Mouse (Mus musculus): Measurements from ENCODE around the gene Ankrd12. TPM values are rescaled to one million over a fixed set of nuclear protein-coding genes. Genes with fewer than 3 reads are reported as not detected.

The Ankrd12 gene
- total and polyA plus RNA-seq, 3 experiments, result 9.6 to 13.3 TPM; not detected in 1

DNA sequence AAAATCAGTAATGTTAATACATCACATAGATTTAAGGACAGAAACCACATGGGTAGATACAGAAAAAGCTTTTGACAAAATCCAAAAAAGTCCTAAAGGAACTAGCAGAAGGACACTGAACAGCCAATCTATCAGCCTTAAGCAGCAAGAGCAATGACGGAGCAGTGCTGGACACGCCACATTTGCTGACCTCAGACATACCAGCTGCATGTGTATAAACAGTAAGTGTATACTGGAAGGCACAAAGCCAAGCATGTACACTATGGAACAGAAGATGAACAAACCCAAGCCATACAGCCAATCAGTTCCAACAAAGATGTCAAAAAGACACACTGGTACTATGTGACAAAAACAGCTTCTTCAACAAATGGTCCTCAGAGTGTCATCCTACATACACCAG is 19.7 kb downstream of the Ankrd12 start:
- TF ChIP-seq MEF2A (IDR thresholded peaks at IDR 0.05; ENCODE audit: extremely low read depth, insufficient replicate concordance, low read depth, low read length, poor library complexity, severe bottlenecking), result no peak
- no peak for TF ChIP-seq ZC3H11A (IDR thresholded peaks at IDR 0.05; ENCODE audit: low read depth, low read length)
- no peak for TF ChIP-seq CTCF (IDR thresholded peaks at IDR 0.05 in 2 of 3, conservative IDR thresholded peaks at IDR 0.05 in 1 of 3; ENCODE audit: control insufficient read depth in 1 of 3, insufficient read depth in 1 of 3, low read depth in 2 of 3, low read length in 3 of 3, poor library complexity in 1 of 3, severe bottlenecking in 1 of 3)
- TF ChIP-seq MAFK (IDR thresholded peaks at IDR 0.05; ENCODE audit: borderline replicate concordance, low read depth, low read length), result no peak
- TF ChIP-seq MAX (IDR thresholded peaks at IDR 0.05; ENCODE audit: low read length), result no peak
- Histone ChIP-seq H3K27me3 (ENCODE audit: control insufficient read depth in 1 of 2, insufficient read depth in 2 of 2, low read length in 2 of 2) (no peaks in the 10 kb centered on the region), H3K9me3 (replicated peaks; ENCODE audit: insufficient read depth, low read length) (no peaks in the 10 kb centered on the region), H3K36me3 (ENCODE audit: control insufficient read depth in 1 of 2, insufficient read depth in 2 of 2, low read length in 2 of 2) (no peaks in the 10 kb centered on the region; a peak in 1 of 4 replicates), H3K4me3 (ENCODE audit: control insufficient read depth in 1 of 2, insufficient read depth in 1 of 2, low read depth in 2 of 2, low read length in 2 of 2) (no peak overlapping the region), H3K27ac (ENCODE audit: control insufficient read depth, low read depth, low read length) (no peak overlapping the region), H3K4me1 (ENCODE audit: control insufficient read depth in 1 of 2, insufficient read depth in 2 of 2, low read length in 2 of 2) (peaks cover 0 to 2% of the 10 kb centered on the region in 2 experiments; a peak in 1 of 4 replicates), H3K79me2 (ENCODE audit: control insufficient read depth, insufficient read depth, low read length, poor library complexity) (peaks cover 9% of the 10 kb centered on the region), H3K9ac (ENCODE audit: control insufficient read depth, low read depth, low read length, poor library complexity, severe bottlenecking) (no peak overlapping the region)
- DNase-seq (ENCODE audit: low read depth, low spot score), result no peak

DNA sequence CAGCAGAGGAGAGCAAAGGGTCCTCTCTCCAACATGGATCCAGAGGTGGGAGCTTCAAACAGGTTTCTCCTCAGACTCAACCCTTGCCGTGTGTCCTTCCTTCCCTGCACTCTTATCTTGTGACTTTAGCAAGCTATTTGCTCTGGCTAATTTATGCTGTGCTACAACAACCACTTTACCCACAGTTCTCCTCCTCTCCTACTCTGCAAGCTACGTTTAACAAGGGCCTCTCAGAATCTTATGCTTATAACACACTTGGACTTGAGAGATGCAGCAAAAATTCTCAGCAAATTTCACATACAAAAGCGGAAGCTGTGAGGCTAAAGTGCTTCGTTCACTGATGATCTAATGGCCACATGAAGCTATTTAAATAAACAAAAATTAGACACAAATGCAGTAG is 23.5 kb downstream of the Ankrd12 start:
- no peak overlapping the region for H3K4me3 ChIP-seq (ENCODE audit: control insufficient read depth in 1 of 2, insufficient read depth in 1 of 2, low read depth in 2 of 2, low read length in 2 of 2)
- H3K36me3 ChIP-seq (ENCODE audit: control insufficient read depth in 1 of 2, insufficient read depth in 2 of 2, low read length in 2 of 2), result peaks cover 0 to 5% of the 10 kb centered on the region in 2 experiments; a peak in 2 of 4 replicates
- no peak for DNase-seq (ENCODE audit: low read depth, low spot score)
- H3K79me2 ChIP-seq (ENCODE audit: control insufficient read depth, insufficient read depth, low read length, poor library complexity), result peaks cover 9% of the 10 kb centered on the region
- no peaks in the 10 kb centered on the region for H3K9me3 ChIP-seq (replicated peaks; ENCODE audit: insufficient read depth, low read length)
- no peaks in the 10 kb centered on the region for H3K27me3 ChIP-seq (ENCODE audit: control insufficient read depth in 1 of 2, insufficient read depth in 2 of 2, low read length in 2 of 2)
- no peak overlapping the region for H3K27ac ChIP-seq (ENCODE audit: control insufficient read depth, low read depth, low read length)
- no peak overlapping the region for H3K9ac ChIP-seq (ENCODE audit: control insufficient read depth, low read depth, low read length, poor library complexity, severe bottlenecking)
- TF ChIP-seq E2F4 (IDR thresholded peaks at IDR 0.05; ENCODE audit: borderline replicate concordance, low read depth, low read length), result no peak
- TF ChIP-seq MAFK (IDR thresholded peaks at IDR 0.05; ENCODE audit: borderline replicate concordance, low read depth, low read length), result no peak
- TF ChIP-seq BHLHE40 (IDR thresholded peaks at IDR 0.05; ENCODE audit: borderline replicate concordance, low read depth, low read length), result no peak
- TF ChIP-seq CHD2 (IDR thresholded peaks at IDR 0.05; ENCODE audit: low read length), result no peak
- no peak for TF ChIP-seq ELF1 (IDR thresholded peaks at IDR 0.05; ENCODE audit: low read depth, low read length)
- no peak for TF ChIP-seq ETS1 (IDR thresholded peaks at IDR 0.05; ENCODE audit: low read depth, low read length)
- TF ChIP-seq KAT2A (conservative IDR thresholded peaks at IDR 0.05; ENCODE audit: low read depth, low read length), result no peak
- TF ChIP-seq SMC3 (IDR thresholded peaks at IDR 0.05; ENCODE audit: low read depth, low read length), result no peak
- no peak for TF ChIP-seq HCFC1 (IDR thresholded peaks at IDR 0.05; ENCODE audit: low read depth, low read length)
- TF ChIP-seq UBTF (IDR thresholded peaks at IDR 0.05; ENCODE audit: borderline replicate concordance, insufficient read depth, low read depth, low read length), result no peak
- no peaks in the 10 kb centered on the region for H3K4me1 ChIP-seq (ENCODE audit: control insufficient read depth in 1 of 2, insufficient read depth in 2 of 2, low read length in 2 of 2)

DNA sequence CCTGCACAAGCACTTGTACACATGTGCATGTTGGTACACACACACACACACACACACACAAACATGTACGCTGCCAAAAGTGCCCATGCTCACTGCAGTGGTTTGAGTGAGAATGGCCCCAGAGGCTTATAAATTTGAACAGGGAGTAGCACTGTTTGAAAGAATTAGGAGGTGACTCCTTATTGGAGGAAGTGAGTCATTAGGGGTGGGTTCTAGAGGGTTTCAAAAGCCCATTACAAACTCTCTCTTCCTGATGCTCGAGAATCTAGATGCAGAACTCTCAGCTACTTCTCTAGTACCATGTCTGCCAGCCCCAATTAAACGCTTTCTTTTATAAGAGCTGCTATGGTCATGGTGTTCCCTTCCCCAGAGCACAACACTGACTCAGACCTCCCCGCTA is 28.1 kb downstream of the Ankrd12 start:
- Histone ChIP-seq H3K27ac (ENCODE audit: control insufficient read depth, low read depth, low read length) (no peak overlapping the region), H3K9ac (ENCODE audit: control insufficient read depth, low read depth, low read length, poor library complexity, severe bottlenecking) (no peak overlapping the region), H3K4me3 (ENCODE audit: control insufficient read depth in 1 of 2, insufficient read depth in 1 of 2, low read depth in 2 of 2, low read length in 2 of 2) (no peak overlapping the region), H3K79me2 (ENCODE audit: control insufficient read depth, insufficient read depth, low read length, poor library complexity) (peaks cover 4% of the 10 kb centered on the region), H3K27me3 (ENCODE audit: control insufficient read depth in 1 of 2, insufficient read depth in 2 of 2, low read length in 2 of 2) (no peaks in the 10 kb centered on the region), H3K36me3 (ENCODE audit: control insufficient read depth in 1 of 2, insufficient read depth in 2 of 2, low read length in 2 of 2) (peaks cover 0 to 5% of the 10 kb centered on the region in 2 experiments; a peak in 2 of 4 replicates), H3K9me3 (replicated peaks; ENCODE audit: insufficient read depth, low read length) (no peaks in the 10 kb centered on the region), H3K4me1 (ENCODE audit: control insufficient read depth in 1 of 2, insufficient read depth in 2 of 2, low read length in 2 of 2) (no peaks in the 10 kb centered on the region)
- no peak for DNase-seq (ENCODE audit: low read depth, low spot score)
- TF ChIP-seq TBP (IDR thresholded peaks at IDR 0.05; ENCODE audit: low read depth, low read length) (no peak), UBTF (IDR thresholded peaks at IDR 0.05; ENCODE audit: borderline replicate concordance, insufficient read depth, low read depth, low read length) (no peak), MYB (IDR thresholded peaks at IDR 0.05; ENCODE audit: low read depth, low read length) (no peak), RCOR1 (IDR thresholded peaks at IDR 0.05; ENCODE audit: low read depth, low read length) (no peak), KAT2A (conservative IDR thresholded peaks at IDR 0.05; ENCODE audit: low read depth, low read length) (no peak), HCFC1 (IDR thresholded peaks at IDR 0.05; ENCODE audit: low read depth, low read length) (no peak), E2F4 (IDR thresholded peaks at IDR 0.05; ENCODE audit: borderline replicate concordance, low read depth, low read length) (no peak), NELFE (IDR thresholded peaks at IDR 0.05; ENCODE audit: low read depth, low read length) (no peak), TCF12 (IDR thresholded peaks at IDR 0.05; ENCODE audit: low read depth, low read length) (no peak), POLR2A (IDR thresholded peaks at IDR 0.05; ENCODE audit: control insufficient read depth in 1 of 2, insufficient read depth in 1 of 2, low read depth in 1 of 2, low read length in 2 of 2, poor library complexity in 1 of 2) (no peak), MEF2A (IDR thresholded peaks at IDR 0.05; ENCODE audit: extremely low read depth, insufficient replicate concordance, low read depth, low read length, poor library complexity, severe bottlenecking) (no peak), MAZ (IDR thresholded peaks at IDR 0.05; ENCODE audit: low read depth, low read length) (no peak), USF2 (IDR thresholded peaks at IDR 0.05; ENCODE audit: borderline replicate concordance in 1 of 2, insufficient read depth in 1 of 2, low read depth in 1 of 2, low read length in 2 of 2) (no peak), GABPA (IDR thresholded peaks at IDR 0.05; ENCODE audit: low read depth, low read length) (no peak), RAD21 (IDR thresholded peaks at IDR 0.05; ENCODE audit: low read depth, low read length) (no peak), ZMIZ1 (IDR thresholded peaks at IDR 0.05; ENCODE audit: low read depth, low read length) (no peak)
